Mouse (Mus musculus): Measurements from ENCODE around the gene Fzd2. TPM values are rescaled to one million over a fixed set of nuclear protein-coding genes. Genes with fewer than 3 reads are reported as not detected.

The Fzd2 gene
- total RNA-seq, 4 experiments from 2014 or later, result 1.5 to 2.5 (median 2.2) TPM

DNA sequence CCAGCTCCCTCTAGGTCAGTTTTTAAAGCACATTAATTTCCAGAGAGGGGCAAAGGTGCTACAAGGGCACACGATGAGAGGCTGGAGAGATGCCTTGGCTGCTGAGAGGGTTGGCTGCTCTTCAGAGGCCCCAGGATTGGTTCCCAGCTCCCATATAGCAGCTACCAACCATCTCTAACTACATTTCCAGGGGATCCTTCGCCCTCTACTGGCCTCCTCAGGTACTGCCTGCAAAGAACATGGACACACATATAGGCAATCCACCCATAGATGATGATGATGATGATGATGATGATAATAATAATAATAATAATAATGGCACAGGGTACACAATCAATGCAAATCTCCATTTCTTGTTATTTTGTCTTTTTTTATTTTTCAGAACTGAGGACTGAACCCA lies 15.3 kb downstream of the Fzd2 start:
- DNase-seq (ENCODE audit: low spot score), result no peak

- DNase-seq (ENCODE audit: low spot score), result no peak
Observed at GRCm38 (mm10) chr11:102623876-102624789, 19.9 kb downstream of the Fzd2 start.

GRCm38 (mm10) chr11:102624888-102625407 lies 20.8 kb downstream of the Fzd2 start:
- no peak for DNase-seq (ENCODE audit: low spot score)

- no peak for DNase-seq (ENCODE audit: low spot score)
Observed at GRCm38 (mm10) chr11:102627171-102627931, 23.2 kb downstream of the Fzd2 start.

DNA sequence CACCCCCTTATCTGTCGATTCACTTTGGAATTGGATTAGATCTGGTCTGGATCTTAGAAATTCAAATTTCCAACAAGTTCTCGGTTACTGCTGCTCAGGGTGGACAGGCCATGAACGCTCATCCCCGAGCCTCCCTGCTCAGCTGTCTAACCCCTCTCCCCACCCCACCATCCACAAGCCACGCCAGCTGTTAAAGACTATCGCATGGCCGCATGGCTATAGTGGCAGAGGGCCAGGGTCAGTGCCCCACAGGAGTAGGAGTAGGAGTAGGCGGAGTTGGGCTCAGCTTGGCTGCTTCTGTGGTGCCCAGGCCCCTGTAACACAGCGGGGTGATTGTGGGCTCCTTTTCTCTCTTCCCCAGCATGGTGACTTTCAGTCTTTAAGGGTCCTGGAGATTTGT lies 24.3 kb downstream of the Fzd2 start:
- no peak for DNase-seq (ENCODE audit: low spot score)

GRCm38 (mm10) chr11:102629375-102629774 lies 25.2 kb downstream of the Fzd2 start:
- no peak for DNase-seq (ENCODE audit: low spot score)

DNA sequence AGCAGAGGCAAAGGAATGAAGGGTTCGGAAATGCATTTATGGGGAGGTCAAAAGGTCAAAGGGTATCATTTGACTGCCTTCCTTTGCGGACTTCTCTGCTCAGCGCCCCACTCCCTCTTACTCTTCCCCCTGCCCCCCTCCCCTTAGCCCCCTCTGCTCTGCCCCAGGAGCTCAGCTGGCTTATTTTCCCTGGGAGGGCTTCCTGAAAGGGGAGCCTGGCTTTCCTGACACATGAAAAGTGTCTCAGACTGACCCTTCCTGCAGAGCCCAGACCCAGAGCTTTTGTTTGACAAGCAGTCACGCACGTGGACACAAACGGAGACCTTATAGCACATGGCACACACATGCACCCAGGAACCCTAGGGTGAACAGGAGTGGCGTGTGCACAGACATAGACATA lies 26.5 kb downstream of the Fzd2 start:
- no peak for DNase-seq (ENCODE audit: low spot score)

DNA sequence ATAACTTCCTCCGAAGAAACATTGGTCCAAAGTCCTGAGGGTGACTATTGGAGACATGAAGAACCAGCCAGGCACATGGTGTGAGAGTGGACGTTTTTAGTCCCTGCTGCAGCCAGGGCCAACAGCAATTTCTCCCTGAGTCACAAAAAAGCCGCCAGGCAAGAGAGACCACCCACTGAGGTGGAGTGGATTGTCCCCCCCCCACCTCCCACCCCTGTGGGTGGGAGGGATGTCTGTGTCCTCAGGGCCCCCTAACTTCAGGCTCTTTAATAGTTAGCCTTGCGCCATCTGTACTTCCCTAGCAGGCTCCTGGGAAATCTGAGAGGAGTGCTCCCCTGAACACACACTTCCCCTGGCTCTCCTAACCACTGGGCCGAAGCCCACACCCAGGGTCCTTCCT lies 27.0 kb downstream of the Fzd2 start:
- DNase-seq (ENCODE audit: low spot score), result no peak

- no peak for DNase-seq (ENCODE audit: low spot score)
Observed at GRCm38 (mm10) chr11:102632725-102633124, 28.5 kb downstream of the Fzd2 start.

DNA sequence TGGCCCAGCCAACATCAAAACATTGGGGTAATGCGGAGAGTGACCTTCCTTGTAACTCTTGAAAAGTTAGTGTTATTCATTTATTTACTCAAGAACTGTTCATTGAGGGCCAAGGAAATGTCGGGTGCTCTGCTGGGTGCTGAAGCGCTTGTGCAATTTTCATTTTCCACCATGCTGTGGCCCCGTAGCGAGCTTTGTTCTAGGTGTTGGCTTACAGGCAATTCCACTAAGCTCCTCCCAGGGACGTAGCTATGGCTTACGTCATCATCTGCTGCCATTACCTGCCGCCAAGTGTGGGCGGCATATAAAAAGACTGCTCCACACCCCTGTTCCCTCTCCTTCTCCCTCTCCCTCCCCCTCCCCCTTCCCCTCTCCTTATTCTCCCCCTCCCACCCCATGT lies 29.2 kb downstream of the Fzd2 start:
- DNase-seq (ENCODE audit: low spot score), result no peak

DNA sequence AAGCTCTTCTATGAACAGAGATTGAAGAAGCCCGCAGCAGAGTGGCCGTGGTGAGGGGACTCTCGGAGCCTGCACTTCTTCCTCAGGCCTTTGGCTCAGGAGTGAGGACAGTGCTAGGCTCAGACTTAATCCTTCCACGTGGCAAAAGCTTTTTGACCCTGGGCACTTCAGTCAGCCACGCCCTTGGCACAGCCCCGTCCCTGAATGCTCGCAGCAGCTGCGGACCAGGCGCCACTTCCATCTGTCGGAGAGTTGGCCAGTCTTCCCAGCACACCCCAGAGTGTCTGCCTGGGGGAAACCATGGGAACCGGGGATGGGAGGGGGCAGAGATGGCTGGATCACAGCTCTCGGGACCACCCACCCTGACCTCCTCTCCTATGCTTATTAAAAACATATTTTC lies 32.7 kb downstream of the Fzd2 start:
- no peak for DNase-seq (ENCODE audit: low spot score)

DNA sequence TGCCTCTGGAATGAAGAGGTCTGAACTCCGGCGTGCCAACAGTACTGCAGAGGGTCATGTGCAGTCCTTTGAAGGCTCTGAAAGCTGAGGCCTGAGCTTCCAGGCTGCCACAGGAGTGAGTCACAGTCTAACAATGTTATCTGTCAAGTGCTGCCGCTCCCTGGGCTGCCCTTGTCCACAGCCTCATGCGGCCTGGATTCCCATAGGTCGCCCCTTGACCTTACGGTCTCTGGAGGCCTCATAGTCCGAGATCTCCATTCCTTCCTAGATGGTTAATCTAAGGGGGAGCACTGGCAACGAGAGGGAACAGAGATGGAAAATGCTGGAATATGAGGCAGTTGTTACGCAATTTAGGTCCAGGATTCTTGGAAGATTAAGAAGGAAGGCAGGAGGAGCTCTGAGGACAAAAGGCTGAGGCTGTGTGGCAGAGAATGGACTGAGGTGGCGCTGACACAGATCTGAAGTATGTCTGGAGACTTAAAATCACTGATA lies 39.7 kb downstream of the Fzd2 start:
- DNase-seq (ENCODE audit: low spot score), result peak; percentile 48

DNA sequence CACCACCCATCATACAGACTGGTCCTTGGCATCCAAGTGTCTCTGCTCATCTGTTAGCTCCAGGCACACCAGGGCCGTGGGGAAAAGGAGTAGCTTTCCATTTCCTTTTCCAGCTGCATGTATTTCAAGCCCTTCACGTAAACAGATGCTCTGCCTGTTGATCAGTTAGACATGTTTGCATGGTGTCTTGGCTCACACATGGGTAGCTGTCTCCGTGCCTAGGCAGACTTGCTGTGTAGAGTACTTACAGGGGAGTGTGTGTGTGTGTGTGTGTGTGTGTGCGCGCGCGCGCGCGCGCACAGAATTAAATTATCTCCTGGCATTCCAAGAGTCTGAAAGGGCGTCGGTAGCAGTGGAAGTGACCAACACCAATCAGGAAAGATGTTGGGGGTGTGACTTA lies 42.0 kb downstream of the Fzd2 start:
- no peak for DNase-seq (ENCODE audit: low spot score)

GRCm38 (mm10) chr11:102647885-102648284 lies 43.7 kb downstream of the Fzd2 start:
- DNase-seq (ENCODE audit: low spot score), result no peak

DNA sequence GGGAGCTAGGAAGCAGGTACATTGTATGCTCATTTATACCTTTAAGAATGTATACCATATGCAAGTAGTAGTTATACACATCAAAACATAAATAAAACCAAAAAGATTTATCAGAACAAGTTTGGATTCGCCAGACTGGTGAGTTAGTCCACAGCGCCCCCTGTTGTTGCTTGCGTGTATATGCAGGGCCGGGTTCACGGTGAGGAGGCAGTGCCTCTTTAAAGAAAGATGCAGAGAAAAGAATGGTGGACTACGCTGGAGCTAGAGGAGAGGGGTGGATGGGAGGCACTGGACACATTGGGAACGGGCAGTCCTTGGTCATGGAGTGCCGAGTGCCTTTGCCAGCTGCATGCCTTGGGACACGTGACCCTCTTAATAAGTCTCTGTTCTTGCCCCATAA lies 47.2 kb downstream of the Fzd2 start:
- peak; percentile 58 for DNase-seq (ENCODE audit: low spot score)

DNA sequence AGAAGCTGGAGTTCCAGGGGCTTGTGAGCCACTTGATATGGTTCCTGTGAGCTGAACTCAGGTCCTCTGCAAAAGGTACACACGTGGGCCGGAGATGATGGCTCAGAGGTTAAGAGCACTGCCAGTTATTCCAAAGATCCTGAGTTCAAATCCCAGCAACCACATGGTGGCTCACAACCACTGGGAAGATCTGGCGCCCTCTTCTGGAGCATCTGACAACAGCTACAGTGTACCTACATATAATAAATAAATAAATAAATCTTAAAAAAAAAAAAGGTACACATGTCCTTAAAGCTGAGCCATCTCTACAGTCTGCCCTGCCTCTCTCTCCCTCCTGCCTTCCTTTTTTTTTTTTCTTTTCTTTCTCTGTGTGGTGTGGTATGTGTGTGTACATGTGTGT lies 48.6 kb downstream of the Fzd2 start:
- no peak for DNase-seq (ENCODE audit: low spot score)

- DNase-seq (ENCODE audit: low spot score), result no peak
Observed at GRCm38 (mm10) chr11:102655888-102656287, 51.7 kb downstream of the Fzd2 start.

DNA sequence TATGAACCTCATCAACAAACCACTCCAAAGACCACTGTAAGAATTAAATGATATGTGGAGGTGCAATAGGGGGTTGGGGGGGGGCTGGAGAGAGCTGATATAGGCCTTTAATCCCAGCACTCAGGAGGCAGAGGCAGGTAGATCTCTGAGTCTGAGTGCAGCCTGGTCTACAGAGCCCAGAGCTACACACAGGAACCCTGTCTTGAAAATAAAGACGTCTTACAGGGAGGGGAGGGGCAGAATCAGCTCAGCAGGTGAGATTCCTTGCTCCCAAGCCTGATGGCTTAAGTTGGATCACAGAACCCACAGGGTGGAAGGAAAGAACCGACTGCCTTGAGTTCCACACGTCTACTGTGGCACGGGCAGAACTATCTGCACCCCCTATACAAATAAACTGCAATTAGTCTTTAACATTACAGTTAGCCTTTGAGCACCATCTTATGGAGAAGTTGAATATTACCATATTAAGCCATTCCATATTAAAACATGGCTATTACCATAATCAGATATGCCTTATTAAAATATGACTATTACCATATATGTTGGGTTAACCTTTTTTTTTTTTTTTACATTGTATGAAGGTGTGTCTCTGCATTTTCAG lies 52.2 kb downstream of the Fzd2 start:
- no peak for DNase-seq (ENCODE audit: low spot score)

- no peak for DNase-seq (ENCODE audit: low spot score)
Observed at GRCm38 (mm10) chr11:102656931-102657330, 52.7 kb downstream of the Fzd2 start.

Measured in heart, adult 8-10 months (tissue).